Mouse (Mus musculus) kidney, postnatal 0 days (tissue): Measurements from ENCODE around the gene Pkn1. TPM values are rescaled to one million over a fixed set of nuclear protein-coding genes. Genes with fewer than 3 reads are reported as not detected.

Experiments
- ATAC-seq: fragments of 200-750 bp; cut with Nextera tagmentation; replicated peaks from 2 replicates; pipeline ENCODE4 v1.8.0; 2017; ENCODE audit warnings: low read depth, moderate number of reproducible peaks, moderate TSS enrichment, moderate library complexity; ENCODE audit not compliant: low FRiP score
- DNase-seq: peaks from one replicate; pipeline ENCODE4 v3.0.0-alpha.2; 2016; ENCODE audit warnings: low spot score
- H3K27ac ChIP-seq: fragments of 300-500 bp; sonication (generic); 2 replicates; pipeline ENCODE4 v1.5.1; 2014; ENCODE audit warnings: mild to moderate bottlenecking
- H3K27me3 ChIP-seq: fragments of 300-500 bp; sonication (generic); 2 replicates; pipeline ENCODE4 v1.6.1; 2014; ENCODE audit warnings: low read length, mixed read lengths; ENCODE audit not compliant: insufficient read depth
- H3K36me3 ChIP-seq: fragments of 300-500 bp; sonication (generic); 2 replicates; pipeline ENCODE4 v1.6.1; 2014; ENCODE audit warnings: low read length, mixed read lengths; ENCODE audit not compliant: insufficient read depth
- H3K4me1 ChIP-seq: fragments of 300-500 bp; sonication (generic); replicated peaks from 2 replicates; pipeline ENCODE4 v1.6.1; 2014; ENCODE audit warnings: antibody characterized with exemption, low read length, mixed read lengths; ENCODE audit not compliant: insufficient read depth
- H3K4me2 ChIP-seq: fragments of 300-500 bp; sonication (generic); 2 replicates; pipeline ENCODE4 v1.6.1; 2014; ENCODE audit warnings: mild to moderate bottlenecking, low read length, moderate library complexity, mixed read lengths
- H3K4me3 ChIP-seq: fragments of 300-500 bp; sonication (generic); replicated peaks from 2 replicates; pipeline ENCODE4 v1.5.1; 2014; ENCODE audit warnings: low read depth, low read length
- H3K9ac ChIP-seq: fragments of 300-500 bp; sonication (generic); 2 replicates; pipeline ENCODE4 v1.6.1; 2014; ENCODE audit warnings: low read depth, low read length
- H3K9me3 ChIP-seq: fragments of 300-500 bp; sonication (generic); replicated peaks from 2 replicates; pipeline ENCODE4 v1.6.1; 2016; ENCODE audit warnings: low read length, inconsistent platforms, mixed read lengths
- CTCF ChIP-seq: IDR thresholded peaks from 2 replicates; pipeline ENCODE4 v1.5.1; 2016; ENCODE audit warnings: antibody characterized with exemption, low read depth, mild to moderate bottlenecking, moderate library complexity
- WGBS: fragments of 180-500 bp; shearing (Covaris S2); extraction: QIAGEN DNeasy Blood & Tissue Kit; methylation state at CpG from one replicate; pipeline ENCODE4 v1.1.7; 2014; 5-methylcytosine and 5-hydroxymethylcytosine counted together
- polyA plus RNA-seq: library from polyadenylated mRNA; unstranded; fragments of >200 nt; fragmentation: Nextera tagmentation; extraction: Ambion mirVana; gene quantifications from 2 replicates; pipeline ENCODE4 v1.2.1, GENCODE M21; 2015

Pkn1 gene
- polyA plus RNA-seq, 1 experiment from 2014 or later = 31.0 TPM

DNA sequence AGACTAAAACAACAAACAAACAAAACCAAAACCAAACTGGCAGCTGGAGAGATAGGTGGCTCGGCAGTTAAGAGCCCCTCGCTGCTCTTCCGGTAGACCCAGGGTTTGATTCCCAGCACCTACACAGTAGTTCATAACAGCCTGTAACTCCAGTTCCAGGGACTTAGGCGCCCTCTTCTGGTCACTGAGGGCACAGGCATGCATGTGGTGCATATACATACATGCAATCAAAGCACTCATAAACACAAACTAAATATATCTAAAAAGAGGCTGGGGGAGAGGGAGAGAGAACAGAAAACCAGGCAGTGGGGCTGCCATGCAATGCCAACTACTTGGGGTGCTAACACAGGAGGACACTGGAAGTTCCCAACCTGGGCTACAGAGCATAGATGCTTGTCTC, 38.4 kb upstream of the Pkn1 start:
- Histone ChIP-seq H3K4me1 (peaks cover 25% of the 10 kb centered on the region), H3K4me2 (peak overlapping the region; percentile 89; the same call in 1 of the 2 replicates), H3K9ac (no peak overlapping the region), H3K27ac (peak overlapping the region; percentile 84), H3K9me3 (no peaks in the 10 kb centered on the region), H3K27me3 (no peaks in the 10 kb centered on the region), H3K36me3 (0 out of 2 replicates have a peak, but pooled peaks cover 6% of the 10 kb centered on the region), H3K4me3 (0 out of 2 replicates have a peak overlapping the region, but pooled peaks have one; percentile 5)
- TF ChIP-seq CTCF = peak; percentile 54; the same call in 1 of the 2 replicates
- ATAC-seq (no peak), DNase-seq (no peak)
- 87% methylated on average over 4 of the region's 4 CpGs for WGBS

DNA sequence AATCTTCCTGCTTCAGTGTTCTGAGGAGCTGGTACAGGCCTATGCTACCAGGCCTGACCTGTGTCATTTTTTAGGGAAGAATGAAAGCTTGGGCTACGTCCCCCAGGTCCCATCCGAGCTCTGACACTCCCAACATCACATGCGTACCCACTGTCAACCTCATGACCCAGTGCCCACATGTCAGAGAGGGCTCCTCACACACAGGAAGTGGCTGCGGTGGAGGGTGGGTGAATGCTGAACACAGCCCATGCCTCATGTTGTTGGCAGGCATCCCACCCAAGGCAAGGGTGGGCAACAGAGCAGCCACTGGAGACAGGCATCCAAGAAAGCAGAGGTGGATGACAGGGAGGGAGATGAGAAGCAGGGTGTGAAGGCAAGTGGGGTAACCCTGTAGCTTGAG, 37.7 kb upstream of the Pkn1 start:
- ATAC-seq (no peak), DNase-seq (no peak)
- Histone ChIP-seq H3K27ac (no peak overlapping the region), H3K9me3 (no peaks in the 10 kb centered on the region), H3K4me3 (no peak overlapping the region), H3K27me3 (no peaks in the 10 kb centered on the region), H3K36me3 (0 out of 2 replicates have a peak, but pooled peaks cover 6% of the 10 kb centered on the region), H3K4me1 (peaks cover 25% of the 10 kb centered on the region), H3K9ac (no peak overlapping the region), H3K4me2 (no peak overlapping the region)
- WGBS = 86% methylated on average over 4 of the region's 4 CpGs
- TF ChIP-seq CTCF = no peak

DNA sequence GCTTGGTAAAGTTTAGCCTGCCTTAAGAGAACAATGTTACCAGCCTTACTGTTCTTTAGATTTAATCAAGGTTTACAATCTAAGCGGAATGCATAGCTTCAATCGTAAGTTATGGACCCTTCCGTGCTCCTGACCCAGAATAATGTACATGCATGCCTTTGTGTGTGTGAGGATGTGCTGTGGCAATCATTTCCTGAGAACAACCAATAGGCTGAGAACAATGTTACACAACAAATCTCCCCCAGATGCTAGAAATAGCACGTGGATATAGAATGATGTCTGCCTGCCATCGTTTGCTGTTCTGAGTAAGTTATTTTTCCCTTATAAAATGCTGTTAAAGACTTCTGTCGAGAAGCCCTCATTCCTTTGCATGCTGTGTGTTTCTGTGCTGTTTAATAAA, 33.9 kb upstream of the Pkn1 start:
- H3K9me3 ChIP-seq = no peaks in the 10 kb centered on the region
- no peak overlapping the region for H3K4me3 ChIP-seq
- H3K36me3 ChIP-seq = 0 out of 2 replicates have a peak, but pooled peaks cover 19% of the 10 kb centered on the region
- H3K27ac ChIP-seq = no peak overlapping the region
- no peak overlapping the region for H3K9ac ChIP-seq
- TF ChIP-seq CTCF = no peak
- no peaks in the 10 kb centered on the region for H3K27me3 ChIP-seq
- DNase-seq = no peak
- 73% methylated on average over 6 of the region's 6 CpGs for WGBS
- H3K4me2 ChIP-seq = no peak overlapping the region
- ATAC-seq = no peak
- peaks cover 10% of the 10 kb centered on the region for H3K4me1 ChIP-seq

DNA sequence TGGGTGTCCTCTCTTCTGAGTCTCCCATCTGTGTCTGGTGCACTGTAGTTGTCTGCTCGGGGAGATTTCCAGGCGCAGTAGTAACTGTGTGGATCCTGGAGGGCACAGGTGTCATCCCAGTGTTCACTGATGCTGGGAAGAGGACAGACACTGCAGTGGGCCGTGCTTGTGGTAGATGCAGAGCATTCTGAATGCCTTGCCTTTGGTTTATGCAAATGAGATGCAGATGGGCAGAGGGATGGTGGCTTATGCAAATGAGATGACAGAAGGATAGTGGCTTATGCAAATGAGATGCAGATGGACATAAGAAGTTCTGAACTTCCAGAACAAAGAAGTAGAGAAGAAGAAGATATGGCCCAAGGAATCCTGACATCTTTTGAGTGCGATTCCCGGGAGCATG, 32.9 kb upstream of the Pkn1 start:
- H3K4me1 ChIP-seq = 0 out of 2 replicates have a peak, but pooled peaks cover 4% of the 10 kb centered on the region
- 86% methylated on average over 5 of the region's 5 CpGs for WGBS
- no peak for TF ChIP-seq CTCF
- no peaks in the 10 kb centered on the region for H3K9me3 ChIP-seq
- no peak overlapping the region for H3K9ac ChIP-seq
- no peak overlapping the region for H3K27ac ChIP-seq
- no peak overlapping the region for H3K4me2 ChIP-seq
- H3K27me3 ChIP-seq = no peaks in the 10 kb centered on the region
- ATAC-seq (no peak), DNase-seq (no peak)
- no peak overlapping the region for H3K4me3 ChIP-seq
- H3K36me3 ChIP-seq = 0 out of 2 replicates have a peak, but pooled peaks cover 20% of the 10 kb centered on the region

DNA sequence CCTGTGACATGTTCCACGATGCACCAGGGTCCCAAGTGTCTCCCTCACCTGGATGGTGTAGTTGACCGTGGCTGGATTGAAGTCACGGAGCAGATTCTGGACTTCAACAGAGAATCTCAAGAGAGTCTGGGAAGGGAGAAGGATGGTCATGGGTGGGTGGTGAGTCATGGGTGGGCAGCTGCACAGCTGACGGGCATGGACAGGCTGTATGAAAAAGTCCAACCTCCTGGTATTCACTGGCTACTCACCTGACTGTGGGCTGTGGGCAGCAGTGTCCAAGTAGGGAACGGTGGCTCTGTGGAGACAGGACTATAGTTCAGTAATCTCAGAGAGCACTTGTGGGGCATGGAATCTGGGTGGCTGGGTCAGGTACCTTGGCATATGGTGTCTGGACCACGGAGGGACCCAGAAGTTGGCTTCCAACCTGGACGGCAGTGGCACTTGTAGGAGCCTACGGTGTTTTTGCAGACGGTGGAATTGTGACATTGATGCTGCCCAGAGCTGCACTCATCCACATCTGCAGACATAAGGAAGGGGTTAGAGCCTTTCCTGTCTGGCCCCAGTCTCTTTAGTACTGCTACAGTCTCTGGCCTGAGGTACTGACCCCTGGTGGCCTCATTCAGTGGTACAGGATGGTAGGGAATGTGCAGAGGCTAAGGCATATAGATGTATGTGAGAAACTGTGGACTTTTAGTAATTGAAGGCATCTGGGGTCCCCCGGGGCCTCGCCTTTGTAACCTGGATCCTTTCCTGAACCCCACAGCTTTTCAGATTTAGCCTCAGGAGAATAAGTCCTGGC, 30.2 kb upstream of the Pkn1 start:
- Histone ChIP-seq H3K27ac (no peak overlapping the region), H3K9me3 (no peaks in the 10 kb centered on the region), H3K4me2 (no peak overlapping the region), H3K27me3 (no peaks in the 10 kb centered on the region), H3K36me3 (peaks cover 38% of the 10 kb centered on the region), H3K4me1 (no peaks in the 10 kb centered on the region), H3K4me3 (no peak overlapping the region), H3K9ac (no peak overlapping the region)
- peak; percentile 46; the same call in 1 of the 2 replicates for ATAC-seq
- DNase-seq = no peak
- peak; percentile 80 for TF ChIP-seq CTCF
- WGBS = 75% methylated on average over 11 of the region's 11 CpGs

DNA sequence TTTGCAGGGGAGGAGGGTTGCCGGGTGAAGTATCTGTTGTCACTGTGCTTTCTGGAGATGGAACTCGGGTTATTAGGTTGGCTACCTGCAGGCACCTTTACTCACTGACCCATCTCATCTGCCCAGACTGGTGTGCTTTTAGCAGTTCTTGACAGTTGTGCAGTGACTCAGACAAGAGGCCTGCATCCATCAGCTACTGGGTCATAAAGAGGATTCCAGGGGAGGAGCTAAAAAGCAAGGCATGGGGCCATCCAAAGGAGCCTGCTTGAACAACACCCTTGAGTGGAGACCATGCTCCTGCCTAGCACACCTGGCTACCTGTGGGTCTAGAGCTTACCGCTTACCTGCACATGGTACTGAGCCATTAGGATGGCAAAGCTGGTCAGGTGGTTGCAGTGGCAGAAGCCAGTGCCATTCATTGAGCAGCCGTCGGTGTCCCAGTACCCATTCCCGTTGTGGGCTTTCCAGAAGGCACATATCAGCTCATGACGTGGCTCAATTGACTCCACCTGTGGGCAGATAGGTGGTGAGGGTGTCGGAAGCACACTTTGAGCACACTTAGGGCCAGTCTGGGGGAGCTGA, 26.6 kb upstream of the Pkn1 start:
- H3K27ac ChIP-seq = no peak overlapping the region
- no peaks in the 10 kb centered on the region for H3K9me3 ChIP-seq
- no peak for TF ChIP-seq CTCF
- H3K36me3 ChIP-seq = peaks cover 67% of the 10 kb centered on the region
- no peak overlapping the region for H3K4me3 ChIP-seq
- ATAC-seq = no peak
- no peak overlapping the region for H3K4me2 ChIP-seq
- no peaks in the 10 kb centered on the region for H3K4me1 ChIP-seq
- DNase-seq = no peak
- H3K9ac ChIP-seq = no peak overlapping the region
- H3K27me3 ChIP-seq = no peaks in the 10 kb centered on the region
- 92% methylated on average over 8 of the region's 8 CpGs for WGBS
